Mouse (Mus musculus) forebrain, embryonic 14.5 days (tissue): ENCODE data around the gene Olfr549. TPM values are rescaled to one million over a fixed set of nuclear protein-coding genes. Genes with fewer than 3 reads are reported as not detected.

Experiments used
- ATAC-seq: fragments of 200-750 bp; cut with Nextera tagmentation; 2 replicates; pipeline ENCODE4 v1.8.0; 2017; ENCODE audit warnings: mild to moderate bottlenecking, moderate library complexity
- DNase-seq: peaks from one replicate; pipeline ENCODE4 v3.0.0-alpha.2; 2015; ENCODE audit warnings: low spot score
- H3K27ac ChIP-seq: fragments of 300-500 bp; sonication (generic); 2 replicates; pipeline ENCODE4 v1.5.1; 2014; ENCODE audit warnings: low read depth, mild to moderate bottlenecking, control low read depth, low read length, moderate library complexity
- H3K27me3 ChIP-seq: fragments of 300-500 bp; sonication (generic); replicated peaks from 2 replicates; pipeline ENCODE4 v1.6.1; 2014; ENCODE audit warnings: low read length, control low read depth, mixed read lengths; ENCODE audit not compliant: control insufficient read depth, insufficient read depth
- H3K36me3 ChIP-seq: fragments of 300-500 bp; sonication (generic); 2 replicates; pipeline ENCODE4 v1.6.1; 2014; ENCODE audit warnings: low read length, control low read depth; ENCODE audit not compliant: control insufficient read depth, insufficient read depth
- H3K4me1 ChIP-seq: fragments of 300-500 bp; sonication (generic); 2 replicates; pipeline ENCODE4 v1.6.1; 2014; ENCODE audit warnings: antibody characterized with exemption, low read length, control low read depth; ENCODE audit not compliant: control insufficient read depth, insufficient read depth
- H3K4me2 ChIP-seq: fragments of 300-500 bp; sonication (generic); 2 replicates; pipeline ENCODE4 v1.6.1; 2014; ENCODE audit warnings: mild to moderate bottlenecking, control low read depth, low read length
- H3K4me3 ChIP-seq: fragments of 300-500 bp; sonication (generic); 2 replicates; pipeline ENCODE4 v1.5.1; 2014; ENCODE audit warnings: low read depth, low read length, control low read depth
- H3K9ac ChIP-seq: fragments of 300-500 bp; sonication (generic); 2 replicates; pipeline ENCODE4 v1.6.1; 2014; ENCODE audit warnings: mild to moderate bottlenecking, low read length, control low read depth, moderate library complexity
- H3K9me3 ChIP-seq: fragments of 300-500 bp; sonication (generic); replicated peaks from 2 replicates; pipeline ENCODE4 v1.6.1; 2016; ENCODE audit warnings: low read length, control low read depth, mixed read lengths; ENCODE audit not compliant: control insufficient read depth
- WGBS: fragments of 180-500 bp; shearing (Covaris S2); extraction: QIAGEN DNeasy Blood & Tissue Kit; methylation state at CpG from one replicate; pipeline ENCODE4 v1.1.7; 2014; 5-methylcytosine and 5-hydroxymethylcytosine counted together
- polyA plus RNA-seq: library from polyadenylated mRNA; unstranded; fragments of >200 nt; fragmentation: Nextera tagmentation; extraction: Ambion mirVana; gene quantifications from 2 replicates; pipeline ENCODE4 v1.2.1, GENCODE M21; 2014

Olfr549 gene
- polyA plus RNA-seq, 1 experiment from 2014 or later, result not detected

DNA sequence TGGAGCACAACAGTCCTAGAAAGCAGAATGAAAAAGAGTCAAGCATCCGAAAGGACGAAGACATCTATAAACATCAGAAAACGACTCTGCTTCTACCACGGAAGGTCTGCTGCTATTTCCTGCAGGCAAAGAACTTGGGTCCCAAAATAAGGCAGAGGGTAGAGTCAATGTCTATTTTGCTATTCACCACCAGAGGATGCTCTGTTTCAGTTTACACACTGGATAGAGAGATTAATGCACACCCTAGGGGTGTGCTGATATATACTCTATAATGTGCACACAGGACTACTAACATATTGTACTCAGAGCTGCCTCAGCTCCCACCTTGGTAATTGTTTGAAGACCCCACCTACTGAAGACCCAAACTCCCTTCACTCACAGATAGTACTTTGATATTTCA lies 16.5 kb downstream of the Olfr549 start:
- H3K4me2 ChIP-seq, result no peak overlapping the region
- WGBS, result 88% methylated on average over 4 of the region's 4 CpGs

DNA sequence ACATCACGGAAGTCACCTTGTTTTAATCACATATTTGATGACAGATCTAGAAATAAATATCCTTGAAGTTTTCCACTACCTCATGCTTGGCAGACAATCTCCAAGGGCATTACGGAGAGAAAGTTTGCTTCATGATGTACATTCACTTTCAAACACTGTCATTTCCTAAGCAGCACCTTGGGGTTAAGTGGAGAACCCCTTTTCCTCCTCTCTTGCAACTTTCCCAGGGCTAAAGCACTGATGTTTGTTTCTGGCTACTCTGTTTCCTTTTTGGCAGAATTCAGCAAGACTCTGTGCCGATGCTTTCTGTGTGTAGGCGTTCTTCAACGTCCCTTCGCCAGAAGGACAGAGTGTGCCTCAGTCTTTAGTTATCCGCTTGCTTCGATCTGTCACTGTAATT lies 21.5 kb downstream of the Olfr549 start, which contains the start of gene Olfr550:
TSS of gene Olfr550 (plus strand) at position 301 of the 400 bp plus-strand sequence.
- 94% methylated on average over 8 of the region's 8 CpGs for WGBS
- Histone ChIP-seq H3K27ac (no peak within 1 kb of the TSS), H3K4me3 (no peak within 1 kb of the TSS), H3K9ac (no peak within 1 kb of the TSS), H3K27me3 (no peaks in the 10 kb centered on the region), H3K4me1 (no peaks in the 10 kb centered on the region), H3K9me3 (no peaks in the 10 kb centered on the region), H3K36me3 (no peaks in the 10 kb centered on the region), H3K4me2 (no peak within 1 kb of the TSS)
- DNase-seq (no peak), ATAC-seq (no peak)

More for the DNA sequence above, 16.5 kb downstream of the Olfr549 start:
- no peaks in the 10 kb centered on the region for H3K9me3 ChIP-seq
- no peak overlapping the region for H3K27ac ChIP-seq
- DNase-seq (no peak), ATAC-seq (no peak)
- H3K9ac ChIP-seq, result no peak overlapping the region
- no peaks in the 10 kb centered on the region for H3K27me3 ChIP-seq
- no peaks in the 10 kb centered on the region for H3K36me3 ChIP-seq
- H3K4me1 ChIP-seq, result no peaks in the 10 kb centered on the region
- no peak overlapping the region for H3K4me3 ChIP-seq

DNA sequence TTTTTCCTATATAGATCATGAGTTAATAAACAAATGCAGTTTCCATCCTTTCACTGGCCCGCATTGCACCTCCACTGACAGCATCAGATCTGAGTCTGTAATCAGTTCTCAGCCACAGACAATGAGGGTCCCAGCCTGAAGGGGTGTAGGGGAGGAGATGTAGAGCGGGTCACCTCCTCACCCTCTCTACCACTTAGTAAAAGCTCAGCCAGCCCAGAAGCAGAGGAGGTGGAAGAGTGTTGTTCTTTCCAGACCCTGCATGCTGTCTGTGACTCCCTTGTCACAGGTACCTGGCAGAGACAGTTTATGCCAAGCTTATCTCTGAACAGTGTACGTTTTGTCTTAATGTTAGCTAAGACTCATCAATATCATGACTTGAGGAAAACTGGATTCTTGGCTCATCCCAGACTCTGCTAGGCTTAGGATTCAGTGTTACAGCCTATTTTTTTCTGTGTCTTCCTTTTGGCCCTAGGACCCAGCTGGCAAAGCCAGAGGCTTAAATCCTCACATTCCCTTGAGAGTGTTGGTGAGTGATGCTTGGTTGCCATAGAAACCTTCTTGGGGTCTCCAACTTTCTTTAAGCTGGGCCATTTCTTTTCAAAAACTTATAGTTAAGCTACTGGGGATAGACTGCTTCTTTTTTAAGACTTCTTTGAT lies 23.6 kb downstream of the Olfr549 start:
- ATAC-seq (no peak), DNase-seq (peak; percentile 30)
- Histone ChIP-seq H3K9ac (no peak overlapping the region), H3K36me3 (no peaks in the 10 kb centered on the region), H3K27ac (no peak overlapping the region), H3K4me2 (no peak overlapping the region), H3K4me1 (no peaks in the 10 kb centered on the region), H3K9me3 (no peaks in the 10 kb centered on the region), H3K4me3 (no peak overlapping the region), H3K27me3 (no peaks in the 10 kb centered on the region)
- WGBS, result 61% methylated on average over 3 of the region's 3 CpGs

DNA sequence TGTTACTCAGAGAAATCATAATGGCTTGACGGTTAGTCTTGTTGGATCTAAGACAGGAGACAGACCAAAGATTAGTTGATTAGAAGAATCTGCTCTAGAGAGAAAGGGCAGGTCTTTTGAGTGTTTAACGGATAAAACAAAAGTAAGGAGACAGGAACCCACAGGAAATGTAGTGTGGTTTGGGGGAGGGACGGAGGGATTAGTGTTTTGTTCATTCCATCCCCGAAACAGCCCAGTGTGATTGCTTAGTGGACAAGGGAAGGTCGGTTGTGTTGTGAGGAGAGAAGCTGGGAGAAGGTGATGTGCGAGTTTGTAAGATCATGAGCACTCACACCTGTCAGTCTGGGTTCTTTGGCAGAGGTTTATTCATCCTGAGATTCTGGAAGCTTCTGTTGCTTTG lies 26.3 kb downstream of the Olfr549 start:
- no peaks in the 10 kb centered on the region for H3K9me3 ChIP-seq
- no peak for DNase-seq
- no peaks in the 10 kb centered on the region for H3K36me3 ChIP-seq
- no peaks in the 10 kb centered on the region for H3K4me1 ChIP-seq
- 49% methylated on average over 6 of the region's 6 CpGs for WGBS
- no peak overlapping the region for H3K4me2 ChIP-seq
- H3K27me3 ChIP-seq, result no peaks in the 10 kb centered on the region
- H3K4me3 ChIP-seq, result no peak overlapping the region
- ATAC-seq, result no peak
- H3K27ac ChIP-seq, result no peak overlapping the region
- H3K9ac ChIP-seq, result no peak overlapping the region

DNA sequence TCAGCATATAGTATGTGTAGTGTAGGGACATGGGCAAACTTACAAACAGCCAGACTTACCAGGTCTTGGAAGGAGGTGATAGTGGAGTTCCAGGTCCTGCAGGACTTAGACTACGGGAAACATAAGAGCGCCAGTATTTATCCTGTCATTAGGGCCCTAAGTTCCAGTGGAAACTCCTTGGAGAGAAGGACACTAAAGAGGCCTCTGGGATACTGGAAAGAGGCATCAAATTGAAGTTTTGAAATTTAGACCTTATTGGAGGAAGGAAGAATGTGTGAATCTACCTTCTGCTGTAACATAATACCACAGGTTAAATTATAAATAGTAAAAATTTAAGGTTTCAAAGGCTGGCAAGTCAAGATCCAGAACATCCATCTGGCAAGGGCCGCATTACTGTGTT lies 42.1 kb downstream of the Olfr549 start, which contains the start of gene Olfr551:
TSS of gene Olfr551 (minus strand) at position 101 of the 400 bp plus-strand sequence.
- H3K4me2 ChIP-seq, result no peak within 1 kb of the TSS
- H3K27me3 ChIP-seq, result no peaks in the 10 kb centered on the region
- no peaks in the 10 kb centered on the region for H3K9me3 ChIP-seq
- ATAC-seq (no peak), DNase-seq (no peak)
- H3K4me1 ChIP-seq, result no peaks in the 10 kb centered on the region
- 91% methylated on average over 3 of the region's 3 CpGs for WGBS
- no peak within 1 kb of the TSS for H3K9ac ChIP-seq
- H3K27ac ChIP-seq, result no peak within 1 kb of the TSS
- no peaks in the 10 kb centered on the region for H3K36me3 ChIP-seq
- H3K4me3 ChIP-seq, result no peak within 1 kb of the TSS

DNA sequence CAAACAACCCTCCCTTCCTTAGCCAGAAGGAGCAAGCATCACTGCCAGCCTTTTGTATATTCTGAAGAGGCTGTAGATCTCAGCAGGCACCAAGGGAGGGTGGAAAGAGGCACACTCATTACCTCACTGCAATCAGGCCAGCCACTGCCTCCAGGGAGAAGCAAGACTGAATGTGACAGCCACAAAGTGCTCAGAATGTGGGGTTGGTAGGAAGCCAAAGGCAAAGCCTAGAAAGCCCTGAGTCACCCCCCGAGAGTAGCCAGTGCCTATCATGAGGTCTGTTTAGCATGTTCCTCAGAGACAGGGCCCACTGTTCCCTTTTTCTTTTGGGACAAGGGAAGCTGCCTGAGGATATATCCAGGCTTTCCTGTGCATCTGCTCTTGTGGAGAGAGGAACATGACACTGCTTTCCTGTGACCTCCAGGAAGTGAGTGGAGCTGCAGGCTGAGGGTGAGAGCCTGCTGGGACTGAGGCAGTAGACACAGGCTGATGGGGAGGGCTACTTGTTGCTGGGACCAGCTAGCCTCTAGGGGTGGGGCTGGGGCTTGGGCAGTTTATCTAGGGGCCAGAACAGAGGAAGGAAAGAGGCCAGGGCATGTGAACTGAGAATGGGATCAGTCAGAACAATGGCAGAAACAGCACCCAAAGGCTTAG lies 47.8 kb downstream of the Olfr549 start, which contains the start of gene Olfr552:
TSS of gene Olfr552 (plus strand) at position 393 of the 654 bp plus-strand sequence.
- WGBS, result 50% methylated on average over 1 of the region's 1 CpGs
- H3K27me3 ChIP-seq, result no peaks in the 10 kb centered on the region
- no peaks in the 10 kb centered on the region for H3K4me1 ChIP-seq
- DNase-seq (no peak), ATAC-seq (no peak)
- H3K27ac ChIP-seq, result no peak within 1 kb of the TSS
- H3K9me3 ChIP-seq, result no peaks in the 10 kb centered on the region
- H3K4me3 ChIP-seq, result no peak within 1 kb of the TSS
- H3K9ac ChIP-seq, result no peak within 1 kb of the TSS
- no peaks in the 10 kb centered on the region for H3K36me3 ChIP-seq
- H3K4me2 ChIP-seq, result no peak within 1 kb of the TSS

Other genes starting within 250 kb of the Olfr549 start
- gene Rrm1, start 108.2 kb upstream of the Olfr549 start, polyA plus RNA-seq, result 96.7 and 98.6 TPM in 2 replicates
- 0.46 TPM in 1 of 2 replicates, not detected in the other for gene Olfr543, start 68.2 kb upstream of the Olfr549 start, polyA plus RNA-seq
- gene Olfr544, start 61.6 kb upstream of the Olfr549 start, polyA plus RNA-seq, result 0.09 TPM in 1 of 2 replicates, not detected in the other
- gene Olfr545, start 50.3 kb upstream of the Olfr549 start, polyA plus RNA-seq, result 0.23 TPM in 1 of 2 replicates, not detected in the other
- not detected in 2 replicates for gene Olfr547, start 15.1 kb upstream of the Olfr549 start, polyA plus RNA-seq
- gene Olfr548-ps1, start 9.0 kb upstream of the Olfr549 start, polyA plus RNA-seq, result not detected in 2 replicates
- gene Trim21, start 15.6 kb downstream of the Olfr549 start, polyA plus RNA-seq, result not detected in 2 replicates
- not detected in 2 replicates for gene Olfr550, start 21.6 kb downstream of the Olfr549 start, polyA plus RNA-seq
- gene Olfr551, start 42.0 kb downstream of the Olfr549 start, polyA plus RNA-seq, result not detected in 2 replicates
- gene Olfr552, start 47.9 kb downstream of the Olfr549 start, polyA plus RNA-seq, result not detected in 2 replicates
- gene Olfr553, start 68.3 kb downstream of the Olfr549 start, polyA plus RNA-seq, result not detected in 2 replicates
- gene Olfr554, start 88.6 kb downstream of the Olfr549 start, polyA plus RNA-seq, result not detected in 2 replicates
- gene Olfr555, start 109.0 kb downstream of the Olfr549 start, polyA plus RNA-seq, result not detected in 2 replicates
- gene Olfr556, start 115.0 kb downstream of the Olfr549 start, polyA plus RNA-seq, result not detected in 2 replicates
- 4.4 and 5.8 TPM in 2 replicates for gene Trim68, start 137.5 kb downstream of the Olfr549 start, polyA plus RNA-seq
- gene Olfr557, start 146.0 kb downstream of the Olfr549 start, polyA plus RNA-seq, result not detected in 2 replicates
- not detected in 2 replicates for gene Olfr558, start 152.3 kb downstream of the Olfr549 start, polyA plus RNA-seq
- not detected in 2 replicates for gene Olfr33, start 169.2 kb downstream of the Olfr549 start, polyA plus RNA-seq
- gene Olfr559, start 177.6 kb downstream of the Olfr549 start, polyA plus RNA-seq, result not detected in 2 replicates
- gene Olfr560, start 209.5 kb downstream of the Olfr549 start, polyA plus RNA-seq, result not detected in 2 replicates
- 0.06 TPM in 1 of 2 replicates, not detected in the other for gene Olfr78, start 209.6 kb downstream of the Olfr549 start, polyA plus RNA-seq
- gene Olfr561, start 221.4 kb downstream of the Olfr549 start, polyA plus RNA-seq, result not detected in 2 replicates